Mouse (Mus musculus) frontal cortex, postnatal 10 days (tissue): ENCODE data around the gene D430042O09Rik.
A peak's percentile ranks its signal among the peaks of the same experiment; 100 is the strongest.

Experiments
- DNase-seq, 2 experiments: peaks; one replicate each; pipeline ENCODE4 v3.0.0; 2022; ENCODE audit warnings: low spot score in 2 of 2, mixed read lengths in 1 of 2

D430042O09Rik gene

DNA sequence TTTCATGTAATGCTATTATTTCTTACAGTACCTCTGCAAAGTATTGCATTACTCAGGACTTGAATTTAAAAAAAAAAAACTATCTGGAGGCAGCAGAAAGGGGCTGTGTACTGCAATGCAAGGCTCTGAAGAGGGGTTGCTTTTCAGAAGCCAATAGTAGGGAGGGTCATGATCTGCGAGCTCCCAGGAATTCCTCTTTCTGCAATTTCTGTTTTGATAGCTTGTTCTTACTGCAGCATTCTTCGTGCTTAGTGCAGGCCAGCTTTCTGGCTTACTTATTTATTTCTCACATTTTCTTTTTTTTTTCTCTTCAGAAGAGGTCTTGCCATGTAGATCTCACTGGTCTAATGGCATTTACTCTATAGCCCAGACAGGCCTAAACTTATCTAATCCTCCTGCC, 32.8 kb downstream of the D430042O09Rik start:
- DNase-seq = no peak

DNA sequence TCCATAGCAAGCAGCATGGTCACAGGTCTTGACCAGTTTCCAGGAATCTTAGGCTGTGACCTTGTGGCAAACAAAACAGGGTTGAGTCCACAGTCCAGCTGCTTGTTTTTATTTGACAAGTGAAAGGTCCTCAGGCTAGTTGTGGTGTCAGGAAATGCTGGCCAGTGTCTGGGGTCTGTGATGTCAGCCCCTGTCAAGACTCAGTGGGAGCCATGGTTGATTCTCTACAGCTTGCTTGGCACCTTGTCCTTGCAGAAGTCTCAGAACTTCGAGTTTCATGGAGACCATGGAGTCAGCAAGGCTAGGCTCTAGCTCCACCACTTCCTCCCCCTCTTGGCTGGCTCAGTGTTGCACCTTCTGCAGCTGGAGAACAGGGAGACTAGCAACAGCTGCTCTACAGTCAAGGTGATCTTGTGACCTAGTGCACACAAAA, 33.6 kb downstream of the D430042O09Rik start:
- DNase-seq = no peak

DNA sequence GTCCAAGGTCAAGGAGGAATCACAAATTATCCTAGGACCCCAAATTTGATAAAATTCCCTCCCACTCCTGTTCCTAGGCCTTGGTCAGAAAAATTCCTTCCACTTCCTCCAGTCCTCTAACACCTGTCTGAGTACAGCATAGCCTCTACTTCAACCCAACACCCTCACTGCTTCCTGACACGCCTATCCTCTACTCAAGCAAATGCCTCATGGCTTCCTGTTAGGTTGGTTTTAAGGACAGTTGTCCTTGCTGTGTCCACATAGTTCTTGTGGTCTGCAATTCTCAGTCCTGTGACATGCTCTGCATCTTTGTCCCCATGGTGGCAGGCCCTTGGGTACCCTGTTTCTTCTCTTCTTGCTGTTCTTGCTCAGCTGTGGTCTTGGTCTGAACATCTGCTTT, 37.1 kb downstream of the D430042O09Rik start:
- DNase-seq = no peak

DNA sequence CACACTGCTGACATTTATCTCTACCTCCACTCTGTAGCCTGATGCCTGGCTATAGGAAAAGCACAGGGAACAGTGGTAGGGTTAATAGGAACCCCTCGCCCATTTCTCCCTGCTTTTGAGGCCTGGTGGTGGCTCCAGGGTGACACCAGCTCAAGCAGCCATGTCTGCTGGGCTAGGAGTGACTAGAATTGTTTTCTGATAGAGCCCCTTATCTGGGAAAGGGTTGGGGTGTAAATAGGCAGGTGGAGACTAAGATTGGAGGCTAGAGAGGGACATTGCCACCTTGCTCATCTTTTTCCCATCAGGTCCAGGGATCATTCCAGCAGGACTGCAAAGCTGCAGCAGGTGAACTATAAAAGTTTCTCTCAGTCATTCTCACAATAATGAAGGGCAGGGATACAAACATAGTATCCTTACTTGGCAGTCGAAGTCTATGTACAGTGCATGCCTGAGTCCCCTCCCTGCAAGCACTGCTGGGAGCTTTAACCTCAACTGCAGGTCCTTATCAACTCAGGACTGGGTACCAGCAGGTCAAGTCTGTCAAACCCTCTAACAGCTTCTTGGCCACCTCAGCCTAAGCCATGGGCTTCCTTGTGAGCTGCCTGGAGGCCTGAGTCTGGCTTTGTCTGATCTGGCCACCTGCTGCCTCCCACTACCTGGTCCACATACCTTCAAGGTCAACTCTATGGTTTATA, 39.1 kb downstream of the D430042O09Rik start:
- DNase-seq = no peak

DNA sequence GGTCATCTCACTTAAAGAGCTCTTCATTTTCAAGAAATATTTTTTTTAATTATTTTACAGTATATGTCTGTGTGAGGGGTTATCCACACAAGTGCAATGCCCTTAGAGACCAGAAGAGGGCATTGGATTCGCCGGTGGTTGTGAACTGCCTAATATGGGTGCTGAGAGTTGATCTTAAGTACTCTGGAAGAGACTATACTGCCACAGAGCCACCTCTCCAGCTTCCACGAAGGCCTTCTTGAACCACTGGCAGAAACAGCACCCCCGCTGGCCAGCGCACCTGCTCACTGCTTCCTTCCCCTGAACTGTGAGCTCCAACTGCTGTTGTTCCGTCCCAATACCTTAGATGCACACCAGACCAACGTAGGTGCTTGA, 39.6 kb downstream of the D430042O09Rik start:
- no peak for DNase-seq

DNA sequence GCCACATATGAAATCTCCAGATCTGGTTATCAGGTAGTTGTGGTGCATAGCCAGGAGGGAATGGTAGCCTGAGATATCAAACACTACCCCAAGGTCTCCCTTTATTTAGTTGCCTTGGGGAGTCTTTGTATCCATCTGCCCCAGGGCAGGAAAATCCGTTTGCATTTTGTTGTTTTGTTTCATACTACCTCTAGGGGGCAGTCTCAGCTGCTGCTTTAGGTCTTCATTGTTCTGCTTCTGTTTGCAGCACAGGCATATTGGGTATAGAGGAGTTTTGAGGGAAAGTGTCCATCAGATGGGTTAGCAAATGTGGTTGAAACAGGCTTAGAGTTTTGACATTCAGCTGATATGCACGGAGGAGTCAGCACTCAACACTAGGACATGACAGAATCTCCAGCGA, 40.5 kb downstream of the D430042O09Rik start:
- DNase-seq = no peak

DNA sequence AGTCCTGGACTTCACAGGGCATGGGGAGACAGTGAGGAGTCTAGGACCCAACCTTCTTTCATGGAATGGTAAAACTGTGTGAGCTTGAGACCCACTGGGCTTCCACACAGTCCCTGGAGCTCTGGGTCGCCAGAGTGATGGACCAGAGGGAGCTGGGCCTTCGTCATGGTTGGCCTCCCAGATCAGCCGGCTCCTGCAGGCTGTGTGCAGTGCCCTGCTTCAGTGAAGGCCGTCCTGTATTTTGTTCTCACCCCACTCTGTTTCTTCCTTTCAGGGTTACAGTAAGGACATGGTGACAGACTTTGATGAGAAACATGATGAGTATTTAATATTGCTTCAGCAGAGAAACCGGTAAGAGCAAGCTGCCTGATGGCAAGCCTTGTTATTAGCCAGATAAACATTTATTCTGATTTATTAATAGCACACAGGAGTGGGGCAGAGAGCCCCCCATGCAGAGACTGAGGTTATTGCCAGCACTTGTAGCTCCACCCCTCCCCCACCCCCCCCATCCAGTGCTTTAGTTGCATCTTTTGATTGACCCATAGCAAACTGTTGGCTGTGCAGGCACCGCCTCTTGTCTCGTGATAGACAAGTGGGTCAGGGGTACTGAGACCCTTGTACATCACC, 45.1 kb downstream of the D430042O09Rik start:
- DNase-seq = no peak

DNA sequence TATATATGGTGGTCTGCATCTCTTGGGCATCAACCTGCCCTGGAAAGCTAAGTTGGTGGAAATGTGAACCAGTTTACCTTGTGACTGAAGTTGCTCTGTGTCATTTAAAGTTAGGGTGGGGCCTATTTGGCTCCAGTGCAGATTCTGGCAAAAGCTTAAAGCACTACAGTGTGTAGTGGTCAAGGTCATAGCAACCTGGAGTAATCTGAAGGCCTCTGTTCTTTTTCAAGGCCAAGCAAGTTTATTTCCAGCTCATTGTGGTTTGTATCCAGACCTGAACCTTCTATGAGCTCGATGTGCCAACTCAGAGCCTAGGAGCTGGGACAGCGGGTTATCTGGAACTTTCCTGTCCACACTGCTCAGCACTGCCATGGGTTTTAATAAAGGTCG, 45.6 kb downstream of the D430042O09Rik start:
- no peak for DNase-seq

DNA sequence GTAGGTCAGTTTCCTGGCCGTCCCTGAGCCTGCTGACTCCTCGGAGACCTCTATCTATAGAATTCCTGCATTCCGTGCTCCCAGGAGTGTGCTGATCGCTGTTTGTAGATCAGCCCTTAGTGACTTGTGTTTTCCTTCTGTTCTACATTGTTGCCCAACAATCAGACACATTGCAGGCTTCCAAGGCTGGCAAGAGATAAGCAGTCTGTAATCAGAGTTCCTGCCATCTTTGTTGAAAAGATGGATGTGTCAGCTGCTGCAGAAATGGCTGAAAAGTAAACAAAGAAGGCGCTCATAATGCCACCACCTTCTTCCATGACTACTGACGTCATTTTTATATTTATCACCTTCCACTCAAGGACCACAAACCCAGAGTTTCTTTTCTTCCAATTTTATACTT, 49.1 kb downstream of the D430042O09Rik start:
- no peak for DNase-seq

DNA sequence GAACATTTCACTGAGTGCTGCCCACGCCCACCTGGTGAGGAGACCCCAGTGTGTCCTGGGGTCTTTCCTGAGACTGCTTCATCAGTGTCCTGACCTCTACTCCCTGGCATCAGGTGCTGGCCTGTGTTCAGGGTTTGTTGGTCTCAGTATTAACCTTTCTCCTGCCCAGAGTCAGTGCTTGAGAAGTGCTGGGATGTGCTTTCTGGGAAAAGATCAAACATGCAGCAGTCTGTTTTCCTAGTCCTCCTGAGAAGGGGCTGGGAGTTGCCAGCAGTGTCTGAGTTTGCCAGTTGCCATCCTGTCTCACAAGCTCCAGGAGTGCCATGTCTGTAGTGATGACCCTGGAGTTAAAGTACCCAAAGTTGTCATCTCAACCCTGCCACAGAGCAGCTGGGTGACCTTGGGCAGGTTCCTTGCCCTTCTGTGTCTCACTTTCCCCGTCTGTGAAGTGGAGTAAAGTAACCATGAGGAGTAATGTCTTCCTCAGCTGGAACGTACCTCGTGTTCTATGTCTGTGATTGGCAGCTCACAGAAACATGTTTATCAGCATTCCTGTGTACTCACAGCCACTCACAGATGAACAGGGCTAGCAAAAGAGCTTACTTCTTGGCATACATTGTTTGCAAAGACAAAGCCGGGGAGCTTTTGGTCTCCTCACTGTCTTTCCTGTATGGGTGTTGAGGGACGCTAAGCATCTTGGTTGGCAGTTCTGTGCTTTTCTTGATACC, 50.4 kb downstream of the D430042O09Rik start:
- no peak for DNase-seq

DNA sequence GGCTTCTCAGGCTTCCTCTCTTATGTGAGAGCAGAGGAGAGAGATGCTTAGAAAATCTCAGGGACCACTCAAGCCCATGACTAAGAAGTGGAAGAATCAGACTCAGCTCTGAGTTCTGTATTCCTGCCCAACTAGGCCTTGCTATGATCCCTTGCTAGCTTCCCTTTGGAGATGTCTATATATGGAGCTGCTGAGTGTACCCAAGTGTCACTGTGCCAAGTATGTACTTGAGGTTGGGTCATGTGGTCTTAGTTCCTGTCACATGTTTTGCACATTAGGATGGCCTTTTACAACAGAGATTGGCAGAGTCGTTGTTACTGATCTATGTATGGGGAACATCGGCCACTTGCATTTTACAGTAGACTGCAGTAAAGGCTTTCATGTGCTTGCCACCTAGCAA, 54.6 kb downstream of the D430042O09Rik start:
- no peak for DNase-seq

DNA sequence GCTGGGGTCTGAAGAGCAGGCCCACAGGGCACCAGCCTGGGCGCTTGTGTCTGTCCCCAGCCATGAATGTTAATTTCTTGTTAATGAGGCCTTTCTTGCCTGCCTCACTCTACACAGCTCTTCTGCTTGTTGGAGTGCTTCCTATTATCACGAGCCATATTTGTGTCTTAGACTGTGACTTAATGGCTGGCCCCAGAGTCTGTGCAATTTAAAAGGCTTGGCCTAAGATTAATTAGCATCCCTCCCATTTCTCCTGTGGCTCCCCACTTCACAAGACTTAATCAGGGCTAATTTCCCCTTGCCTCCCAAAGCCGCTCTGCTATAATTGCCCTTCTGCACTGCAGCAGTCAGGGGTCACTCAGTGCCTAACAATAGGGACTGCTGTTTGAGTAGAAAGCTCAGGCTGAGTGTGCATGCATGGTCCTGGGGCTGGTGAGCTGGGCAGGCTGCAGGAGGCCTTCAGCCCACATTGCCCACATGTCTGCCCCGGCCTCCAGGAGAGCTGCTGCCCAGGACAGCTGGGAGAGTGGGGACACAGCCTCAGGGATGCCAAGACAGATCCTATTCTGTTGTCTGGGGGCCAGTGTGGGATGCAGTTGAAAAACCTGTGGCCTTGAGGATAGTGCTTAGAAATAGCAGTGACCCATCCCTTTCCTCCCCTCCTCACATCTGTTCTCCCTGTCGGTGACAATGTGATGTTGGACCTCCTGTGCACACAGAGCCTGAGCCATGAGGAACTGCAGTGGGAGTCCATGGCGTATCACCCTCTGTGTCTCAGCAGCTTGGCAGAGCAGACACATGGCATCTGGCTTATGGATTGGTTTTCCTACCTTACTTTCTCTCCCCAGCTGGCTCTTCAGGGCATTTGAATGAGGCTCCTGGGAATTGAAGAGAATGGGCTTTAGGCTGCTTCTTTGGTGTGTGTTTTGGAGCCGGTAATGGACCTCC, 55.5 kb downstream of the D430042O09Rik start:
- no peak for DNase-seq

DNA sequence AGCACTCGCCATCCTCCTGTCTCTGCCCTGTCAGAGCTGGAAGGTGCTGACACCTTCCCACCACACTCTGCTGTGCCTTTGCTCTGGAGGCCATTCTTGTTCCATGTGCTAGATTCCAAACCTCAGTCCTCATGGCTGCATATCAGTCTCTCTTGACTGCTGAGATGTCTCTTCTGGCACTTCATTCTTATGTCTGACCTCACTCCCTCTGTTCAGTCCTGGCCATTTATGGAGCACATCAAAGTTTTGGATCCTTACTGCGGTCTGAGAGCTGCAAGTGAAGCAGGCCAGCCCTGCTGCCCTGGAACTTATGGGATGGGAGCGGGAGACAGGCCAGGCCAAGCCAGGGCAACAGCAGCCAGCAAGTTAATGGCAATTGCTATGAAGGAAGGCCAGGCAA, 56.7 kb downstream of the D430042O09Rik start:
- no peak for DNase-seq

DNA sequence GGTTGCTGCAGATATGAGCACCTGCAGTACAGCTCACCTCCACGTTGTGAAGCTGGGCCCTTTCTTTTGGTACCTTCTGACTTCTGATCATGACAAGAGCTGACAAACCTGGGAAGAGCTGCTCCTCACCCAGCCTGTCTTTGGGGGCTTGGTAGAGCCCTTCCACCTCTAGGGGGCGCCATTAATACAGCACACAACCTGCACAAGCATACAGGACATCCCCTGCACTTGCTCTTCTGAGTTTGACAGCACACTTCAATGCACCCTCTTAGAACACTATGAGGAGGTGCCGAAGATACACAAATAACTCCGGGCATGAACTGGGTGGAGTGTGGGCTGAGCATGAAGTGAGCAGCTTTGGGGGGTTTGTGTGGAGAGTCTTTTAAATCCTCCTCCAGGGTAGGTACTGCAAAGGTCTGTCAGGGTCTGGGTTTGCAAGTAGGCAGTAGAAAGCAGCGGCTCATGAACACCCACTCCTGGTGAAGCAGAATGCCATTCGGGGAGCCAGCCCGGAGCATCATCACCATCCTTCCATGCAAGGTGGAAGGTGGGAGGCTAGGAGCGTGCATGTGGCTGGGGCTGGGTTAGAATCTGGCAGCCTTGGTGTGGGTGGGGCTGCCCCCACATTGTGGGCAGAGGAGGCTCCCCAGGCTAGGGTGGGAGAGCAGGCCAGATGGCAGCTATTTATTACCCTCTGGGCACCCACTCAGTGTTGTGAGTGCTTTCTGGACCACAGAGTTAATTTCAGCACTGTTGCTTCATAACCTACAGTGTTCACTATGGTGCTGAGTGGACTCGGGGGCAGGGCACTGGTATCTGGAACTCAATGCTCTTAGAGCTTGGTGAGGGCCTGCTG, 59.5 kb downstream of the D430042O09Rik start:
- peak; percentile 56 to 60 for DNase-seq

DNA sequence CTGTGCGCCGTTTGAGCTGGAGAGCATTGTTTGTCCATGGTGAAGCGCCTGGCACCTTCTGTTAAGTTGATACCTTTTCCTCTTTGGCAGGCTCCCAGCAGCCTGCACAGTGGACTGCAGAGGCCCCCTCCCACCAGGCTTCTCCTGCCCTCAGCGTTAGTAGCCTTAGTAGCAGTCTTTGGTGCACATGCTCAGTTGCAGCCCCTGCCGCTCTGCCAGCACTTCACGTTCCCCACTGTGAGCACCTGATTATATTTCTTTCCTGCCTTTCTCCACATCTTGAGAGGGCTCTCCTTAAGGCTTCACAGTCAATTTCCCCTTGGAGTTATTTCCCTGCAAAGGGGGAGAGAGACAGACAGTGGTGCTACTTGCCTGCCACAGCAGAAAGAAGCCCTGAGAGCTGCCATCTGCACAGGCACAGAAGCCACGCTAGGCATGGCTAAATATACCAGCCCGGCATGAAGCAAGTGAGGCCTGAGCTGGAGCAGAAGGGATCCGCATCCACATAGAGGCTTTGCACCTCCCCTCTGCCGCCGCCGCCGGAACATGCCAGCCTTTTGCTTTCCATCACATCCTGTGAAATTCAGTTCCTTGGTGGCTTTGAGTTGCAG, 65.4 kb downstream of the D430042O09Rik start:
- peak; percentile 29 to 33 for DNase-seq

DNA sequence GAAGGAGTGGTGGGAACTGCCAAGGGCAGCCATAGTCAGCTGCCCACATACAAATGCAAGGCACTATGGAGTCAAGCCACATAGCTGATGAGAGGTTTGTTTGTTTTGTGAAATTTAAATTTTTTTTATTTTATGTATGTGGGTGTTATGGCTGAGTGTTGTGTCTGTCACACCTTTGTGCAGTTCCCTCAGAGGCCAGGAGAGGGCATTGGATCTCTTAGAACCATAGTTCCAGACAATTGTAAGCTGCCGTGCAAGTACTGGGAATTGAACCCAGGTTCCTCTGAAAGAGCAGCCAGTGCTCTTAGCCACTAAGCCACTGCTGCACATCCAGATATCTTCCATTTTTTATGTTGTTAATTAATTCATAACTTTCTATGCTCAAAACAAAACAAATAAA, 75.5 kb downstream of the D430042O09Rik start:
- no peak for DNase-seq

DNA sequence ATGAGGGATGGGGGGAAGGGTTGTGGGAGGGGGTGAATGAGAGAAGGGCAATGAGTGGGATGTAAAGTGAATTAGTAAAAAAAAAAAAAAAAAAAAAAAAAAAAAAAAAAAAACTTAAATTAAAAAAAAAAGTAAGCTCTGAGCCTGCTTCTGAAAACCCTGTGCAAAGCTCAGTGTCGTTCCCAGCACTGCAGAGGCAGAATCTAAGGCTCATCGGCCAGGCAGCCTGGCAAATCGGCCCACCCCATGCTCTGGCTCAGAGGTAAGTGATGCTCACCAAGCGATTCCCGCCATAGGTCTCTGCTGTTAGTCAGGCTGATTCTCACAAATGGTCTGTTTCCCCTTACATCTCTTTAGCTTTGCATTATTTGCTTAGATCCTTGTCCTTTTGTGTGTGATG, 78.4 kb downstream of the D430042O09Rik start:
- no peak for DNase-seq

DNA sequence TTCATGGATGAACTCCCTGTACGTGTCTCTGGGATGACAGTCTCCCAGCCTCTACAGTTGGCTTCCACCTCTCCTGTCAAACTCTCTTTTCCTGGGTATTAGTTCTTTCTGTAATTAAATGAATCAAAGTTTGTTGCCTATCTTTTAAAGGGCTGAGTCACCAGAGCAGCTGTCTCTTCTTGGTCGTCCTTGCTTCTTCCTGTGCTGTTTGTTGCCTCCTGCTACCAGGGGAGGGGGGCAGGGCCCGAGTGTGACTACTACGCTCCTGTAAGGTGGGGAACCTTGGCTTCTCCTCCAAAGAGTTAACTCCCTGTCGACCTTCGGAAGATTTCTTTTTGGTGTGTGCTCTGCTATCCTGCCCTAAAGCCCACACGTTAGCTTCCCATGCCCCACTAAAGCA, 79.4 kb downstream of the D430042O09Rik start:
- DNase-seq = no peak

DNA sequence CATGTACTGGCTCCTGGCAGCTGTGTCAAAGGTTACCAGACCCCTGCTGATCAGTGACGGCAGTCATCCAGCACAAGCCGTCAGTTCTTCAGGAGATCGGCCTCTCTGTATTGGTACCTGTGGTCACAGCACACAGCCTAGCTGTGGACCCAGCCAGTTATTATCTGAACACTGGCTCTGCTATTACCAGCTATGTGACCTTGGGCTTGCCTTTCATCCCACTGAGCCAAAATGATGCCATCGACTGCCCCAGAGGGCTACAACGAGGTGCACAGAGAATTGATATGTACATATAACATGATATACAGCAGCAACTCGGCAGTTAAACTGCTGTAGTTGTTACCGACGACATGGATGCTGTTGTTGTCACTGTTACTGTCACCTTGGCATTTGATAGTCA, 82.4 kb downstream of the D430042O09Rik start:
- no peak for DNase-seq

DNA sequence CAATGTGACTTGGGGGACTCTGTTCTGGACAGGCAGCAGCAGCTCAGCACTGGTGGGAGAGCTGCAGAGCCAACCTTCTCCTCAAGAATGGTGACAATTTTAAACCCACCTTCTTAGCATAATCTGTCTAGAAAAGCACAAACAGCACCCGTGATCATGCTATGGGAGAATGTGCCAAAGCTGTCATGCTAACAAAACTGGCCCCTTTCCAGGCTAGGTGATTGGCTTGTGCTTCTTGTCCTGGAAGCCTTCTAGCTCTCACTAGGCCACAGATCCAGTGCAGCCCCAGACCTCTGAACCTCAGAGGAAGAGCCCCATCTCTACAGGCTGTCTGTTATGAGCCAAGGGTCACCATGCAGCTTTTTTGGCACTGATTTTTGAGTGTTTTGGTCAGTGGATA, 98.9 kb downstream of the D430042O09Rik start:
- no peak for DNase-seq

DNA sequence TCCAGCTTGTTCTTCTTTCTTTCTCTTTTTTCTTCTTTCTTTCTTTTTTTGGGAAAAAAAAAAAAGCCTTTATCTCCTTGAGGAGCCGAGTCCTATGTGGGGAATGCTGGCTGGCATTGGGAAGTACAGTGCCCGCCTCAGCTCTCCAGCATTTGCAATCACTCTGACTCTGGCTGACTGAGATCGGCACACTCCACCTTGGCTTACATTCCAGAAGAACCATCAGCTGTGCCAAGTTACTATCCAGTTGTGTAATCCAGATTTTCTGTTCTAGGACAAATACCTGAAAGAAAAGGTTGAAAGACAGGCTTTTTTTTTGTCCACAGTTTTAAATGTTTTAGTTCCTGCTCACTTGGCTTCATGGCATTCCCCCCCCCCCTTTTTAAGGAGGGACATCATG, 100.5 kb downstream of the D430042O09Rik start:
- no peak for DNase-seq
